Mouse (Mus musculus): ENCODE data around the gene Abhd2.

The Abhd2 gene

DNA sequence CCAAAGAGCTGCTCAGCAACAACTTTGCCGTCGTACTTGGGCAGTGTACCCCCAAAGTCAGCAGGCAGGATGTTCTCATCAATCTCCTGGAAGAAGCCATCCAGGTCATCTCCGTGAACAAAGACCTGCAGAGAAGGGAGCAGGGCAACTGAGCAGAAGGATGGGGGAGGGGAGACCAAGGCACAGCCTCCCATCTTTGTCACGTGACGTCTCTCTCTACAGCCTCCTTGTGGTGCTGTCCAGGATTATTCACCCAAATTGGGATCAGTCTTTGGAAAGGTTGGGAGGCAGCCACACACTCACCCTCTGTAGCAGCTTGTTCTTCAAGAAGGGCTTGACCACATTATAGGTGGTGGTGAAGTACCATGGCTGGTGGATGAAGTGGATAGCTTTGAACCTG lies 102.6 kb downstream of the Abhd2 start:
- no peak for DNase-seq (ENCODE audit: low spot score in 2 of 2)

DNA sequence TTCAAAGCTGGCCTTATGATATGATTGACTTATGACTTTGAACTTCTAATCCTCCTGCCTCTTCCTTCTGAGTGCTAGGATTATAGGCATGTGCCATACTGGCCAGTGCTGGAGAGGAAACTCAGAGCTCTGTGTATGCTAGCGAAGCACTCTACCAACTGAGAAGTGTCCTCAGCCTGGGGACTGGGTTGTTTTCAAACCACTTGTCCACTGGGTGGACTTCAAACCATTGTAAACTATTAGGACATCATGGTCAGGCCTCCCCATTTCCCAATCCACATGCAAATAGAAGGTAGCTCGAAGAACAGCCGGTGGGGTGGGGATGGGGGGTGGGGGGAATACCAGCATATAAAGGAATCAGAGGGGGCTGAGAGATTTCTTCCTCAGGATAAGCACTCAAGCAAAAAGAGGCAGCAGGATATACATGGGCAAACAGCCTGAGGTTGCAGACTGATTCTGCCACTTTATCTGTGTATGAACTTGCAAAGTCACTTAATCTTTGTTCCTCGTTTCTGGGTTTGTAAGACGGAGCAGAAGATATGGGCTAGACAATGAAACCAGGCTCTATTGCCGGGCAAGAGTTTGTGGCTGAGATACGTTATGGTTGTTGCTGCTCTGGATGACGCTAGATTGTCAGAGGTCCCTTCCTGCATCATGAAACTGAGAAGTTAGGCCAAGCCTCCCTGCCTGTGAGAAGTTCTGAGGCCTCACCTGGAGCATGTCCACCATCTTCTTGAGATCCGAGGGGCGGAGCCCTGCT lies 103.7 kb downstream of the Abhd2 start:
- DNase-seq (ENCODE audit: low spot score in 2 of 2) = no peak

DNA sequence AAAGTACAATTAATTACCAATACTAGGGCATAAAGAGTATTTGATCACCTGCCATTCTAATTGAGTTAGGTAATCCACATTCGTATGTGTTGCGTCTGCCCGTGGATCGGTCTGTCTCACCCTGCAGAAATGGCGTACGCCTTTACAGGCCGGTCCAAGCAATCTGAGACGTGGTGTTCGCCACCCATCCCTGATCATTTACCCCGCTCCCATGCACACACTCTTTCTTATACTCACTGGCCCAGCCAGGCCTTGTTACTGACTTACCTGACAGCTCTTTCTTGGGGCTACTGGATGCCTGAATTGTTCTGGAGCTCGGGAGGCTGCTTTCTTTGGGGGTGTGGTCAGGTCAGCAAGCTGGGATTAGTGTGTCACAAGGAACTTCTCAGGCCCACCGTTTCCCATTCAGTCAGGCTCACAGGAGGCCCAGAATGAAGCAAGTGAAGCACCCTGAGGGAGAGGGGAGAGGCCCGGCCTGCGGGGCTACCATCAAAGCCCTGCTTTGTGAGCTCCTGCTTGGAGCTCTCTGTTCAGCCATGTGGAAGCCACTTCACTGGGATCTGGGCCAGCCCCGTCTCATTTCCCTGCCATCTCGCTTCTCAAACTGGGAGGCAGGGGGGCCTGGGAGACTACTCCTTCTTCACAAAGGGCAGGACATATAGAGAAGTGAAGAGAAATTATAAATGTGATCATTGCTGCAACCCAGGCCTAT lies 113.6 kb downstream of the Abhd2 start, which contains the start of gene Rlbp1:
Rlbp1 (minus strand) TSS at position 627 of the 712 bp plus-strand sequence.
- DNase-seq (ENCODE audit: low spot score in 2 of 2) = peak in 1 of 2 experiments; percentile 28

DNA sequence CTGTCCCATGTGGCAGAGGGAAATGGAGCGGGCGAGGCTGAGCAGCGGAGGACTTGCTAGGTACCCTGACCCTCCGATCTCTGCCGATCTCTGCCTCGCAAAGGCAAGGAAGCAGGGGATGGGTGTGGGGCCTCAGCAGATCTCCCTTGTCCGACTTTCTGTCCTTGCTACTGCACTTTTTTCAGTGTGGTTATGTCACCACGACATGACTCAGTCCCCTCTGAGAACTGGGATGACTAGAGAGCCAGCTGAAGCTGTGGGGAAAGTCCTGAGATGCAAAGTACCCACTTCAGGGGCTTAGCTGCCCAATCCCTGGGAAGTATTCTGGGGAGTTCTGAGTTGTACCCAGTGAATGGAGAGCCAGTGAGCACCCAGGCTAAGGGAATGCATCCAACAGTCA lies 114.1 kb downstream of the Abhd2 start:
- DNase-seq (ENCODE audit: low spot score in 2 of 2) = no peak

DNA sequence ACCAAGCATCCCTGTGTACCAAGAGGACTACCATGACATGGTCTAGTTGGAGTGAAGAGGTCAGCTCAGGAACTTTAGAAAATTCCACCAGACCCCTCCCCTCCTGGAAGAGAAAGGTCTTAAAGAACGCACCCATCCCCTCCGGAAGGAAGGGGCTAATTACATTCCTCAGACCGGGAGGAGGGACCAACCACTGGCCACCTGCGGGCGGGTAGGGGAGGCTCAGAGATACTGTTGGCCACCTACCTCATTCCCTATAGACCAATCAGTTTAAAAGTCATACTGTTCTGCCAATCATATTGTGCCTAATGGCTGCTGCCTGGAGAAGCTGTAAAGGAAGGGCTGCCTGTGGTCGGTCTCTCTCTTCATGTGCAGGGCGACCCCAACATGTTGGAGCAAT lies 115.0 kb downstream of the Abhd2 start:
- DNase-seq (ENCODE audit: low spot score in 2 of 2) = no peak

DNA sequence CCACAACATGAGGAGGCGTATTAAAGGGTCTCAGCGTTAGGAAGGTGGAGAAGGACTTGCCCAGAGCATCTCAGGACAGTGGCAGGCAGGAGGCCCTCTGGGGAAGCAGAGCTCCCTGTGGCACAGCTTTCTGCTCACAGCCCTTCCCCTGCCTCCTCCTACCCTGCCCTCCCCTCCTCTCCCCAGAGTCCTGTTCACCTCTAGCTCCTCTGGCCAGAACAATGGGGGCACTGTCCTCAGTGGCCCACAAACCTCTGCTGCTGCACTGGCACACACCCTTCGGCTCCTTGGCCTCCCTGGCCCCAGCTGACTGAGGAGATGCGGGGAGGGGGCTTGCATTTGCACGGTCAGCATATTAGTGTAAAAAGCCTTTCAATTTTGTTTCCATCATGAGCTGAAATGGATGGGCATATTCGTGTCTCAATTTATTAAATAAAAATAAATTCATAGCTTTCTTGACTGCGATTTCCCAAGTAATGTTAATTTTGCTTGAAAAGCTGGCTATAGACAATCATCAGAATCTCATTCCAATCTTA lies 115.7 kb downstream of the Abhd2 start:
- DNase-seq (ENCODE audit: low spot score in 2 of 2) = no peak

DNA sequence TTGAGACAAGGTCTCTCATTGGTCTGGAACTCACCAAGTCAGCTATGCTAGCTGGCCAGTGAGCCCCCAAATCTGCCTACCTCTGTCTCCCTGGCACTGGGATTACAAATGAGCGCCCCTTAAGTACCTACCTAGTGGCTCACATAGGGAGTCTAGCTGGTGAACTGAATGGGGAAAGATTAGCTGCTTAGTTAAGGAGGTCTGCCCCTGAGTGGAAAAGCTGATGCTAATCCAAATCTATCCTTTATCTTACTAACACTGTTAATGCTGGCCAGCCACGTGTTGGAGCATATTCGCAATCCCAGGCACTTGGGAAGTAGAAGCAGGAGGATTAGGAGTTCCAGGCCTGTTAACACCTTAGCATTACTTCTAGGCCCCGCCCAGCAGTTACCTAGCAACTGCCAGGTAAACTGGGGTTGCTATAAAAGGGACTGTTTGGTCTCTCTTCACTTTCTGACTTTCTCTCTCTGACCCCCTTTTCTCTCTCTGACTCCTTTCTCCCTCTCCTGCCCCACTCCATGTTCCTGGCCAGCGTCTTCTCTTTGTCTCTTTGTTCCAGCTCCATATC lies 117.2 kb downstream of the Abhd2 start:
- DNase-seq (ENCODE audit: low spot score in 2 of 2) = no peak

DNA sequence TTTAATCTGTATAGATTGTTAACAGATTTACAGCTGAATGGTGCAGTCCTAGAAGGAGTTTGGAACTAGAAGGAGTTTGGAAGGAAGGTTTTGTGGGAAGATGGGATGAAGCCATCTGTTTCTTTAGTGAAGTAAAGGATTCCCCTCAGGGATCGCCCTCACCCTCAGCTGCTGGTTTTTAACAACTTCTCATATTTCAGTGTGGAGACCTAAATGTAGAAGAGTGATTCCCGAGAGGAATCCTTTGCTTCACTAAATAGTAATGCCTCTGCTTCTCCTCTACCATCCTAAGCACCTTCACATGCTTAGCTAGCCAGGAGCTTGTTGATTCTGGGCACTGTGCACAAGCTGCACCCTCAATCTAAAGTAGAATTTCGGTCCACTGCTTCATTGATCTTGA lies 118.5 kb downstream of the Abhd2 start:
- no peak for DNase-seq (ENCODE audit: low spot score in 2 of 2)

DNA sequence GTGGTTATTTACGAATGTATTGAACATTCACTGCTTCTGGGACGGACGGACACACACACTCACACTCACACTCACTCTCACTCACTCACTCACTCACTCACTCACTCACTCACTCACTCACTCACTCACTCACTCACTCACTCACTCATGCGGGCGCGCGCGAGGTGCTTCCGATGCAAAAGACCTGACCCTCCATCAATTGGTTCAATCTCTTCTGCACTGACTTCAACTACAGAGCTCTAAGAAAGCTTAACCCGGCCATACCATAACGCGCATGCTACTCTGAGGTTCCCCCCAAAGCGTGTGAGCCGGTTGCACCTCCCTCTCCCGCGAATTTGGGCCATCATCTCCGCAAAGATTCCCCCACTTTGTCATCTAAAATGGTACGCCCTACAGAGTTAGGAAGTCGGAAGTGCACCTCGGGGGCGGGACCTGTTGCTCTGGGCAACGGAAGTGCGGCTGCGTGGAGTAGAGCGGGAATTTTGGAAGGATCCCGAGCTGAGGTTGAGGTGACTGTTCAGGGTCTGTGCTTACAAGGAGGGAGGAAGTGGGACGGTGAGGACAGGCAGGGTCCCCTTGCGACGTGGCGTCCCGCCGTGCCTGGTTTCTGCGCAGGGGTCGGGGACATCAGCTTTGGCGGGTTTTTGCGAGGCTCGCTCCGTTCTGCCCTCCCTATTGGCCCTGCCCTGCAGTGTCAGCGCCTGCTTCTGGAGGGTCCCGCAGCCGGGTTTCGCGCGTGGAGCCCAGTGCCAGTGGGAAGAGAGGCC lies 119.1 kb downstream of the Abhd2 start, which contains the start of gene Fanci:
Fanci (plus strand) TSS at position 47 of the 767 bp plus-strand sequence.
- peak; percentile 81 to 94 for DNase-seq (ENCODE audit: low spot score in 2 of 2)

DNA sequence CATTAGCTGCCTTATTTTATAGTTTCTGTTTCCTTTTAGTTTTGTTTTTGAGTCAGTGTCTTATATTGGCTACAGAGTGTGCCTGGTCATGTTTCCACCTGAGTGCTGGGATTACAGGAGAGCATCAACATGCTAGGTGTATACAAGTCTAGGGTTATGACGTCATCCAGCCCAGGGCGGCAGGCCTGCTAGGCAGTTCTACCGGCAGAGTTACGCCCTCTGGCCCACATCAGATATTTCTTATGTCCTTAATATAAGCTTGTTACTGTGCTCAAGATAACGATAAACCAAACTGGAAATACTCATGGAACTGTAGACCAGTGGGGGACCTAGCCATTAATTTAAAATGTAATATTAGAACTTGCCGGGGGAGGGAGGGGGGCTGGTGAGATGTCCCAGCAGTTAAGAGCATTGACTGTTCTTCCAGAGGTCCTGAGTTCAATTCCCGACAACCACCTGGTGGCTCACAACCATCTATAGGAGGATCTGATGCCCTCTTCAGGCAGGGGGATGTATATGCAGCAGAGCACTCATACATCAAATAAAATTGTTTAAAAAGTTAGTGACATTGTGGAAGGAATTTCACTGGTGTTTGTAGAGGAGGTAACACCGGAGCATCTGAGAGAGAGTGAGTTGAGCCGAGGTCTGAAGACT lies 120.0 kb downstream of the Abhd2 start:
- no peak for DNase-seq (ENCODE audit: low spot score in 2 of 2)

DNA sequence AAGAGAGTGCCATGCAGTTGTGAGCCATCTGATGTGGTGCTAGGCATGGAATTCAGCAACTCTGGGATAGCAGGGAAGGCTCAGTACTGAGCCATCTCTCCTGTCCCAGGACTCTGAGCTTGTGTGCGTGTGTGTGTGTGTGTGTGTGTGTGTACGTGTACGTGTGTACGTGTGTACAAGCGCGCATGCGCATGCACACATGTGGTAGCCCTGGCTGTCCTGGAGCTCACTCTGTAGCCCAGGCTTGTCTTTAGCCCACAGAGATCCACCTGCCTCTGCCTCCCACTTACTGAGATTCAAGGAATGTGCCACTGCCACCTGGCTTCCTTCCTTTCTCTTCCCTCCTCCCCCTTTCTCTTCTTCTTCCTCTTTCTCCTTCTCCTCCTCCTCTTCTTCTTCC lies 120.9 kb downstream of the Abhd2 start:
- DNase-seq (ENCODE audit: low spot score in 2 of 2) = no peak

DNA sequence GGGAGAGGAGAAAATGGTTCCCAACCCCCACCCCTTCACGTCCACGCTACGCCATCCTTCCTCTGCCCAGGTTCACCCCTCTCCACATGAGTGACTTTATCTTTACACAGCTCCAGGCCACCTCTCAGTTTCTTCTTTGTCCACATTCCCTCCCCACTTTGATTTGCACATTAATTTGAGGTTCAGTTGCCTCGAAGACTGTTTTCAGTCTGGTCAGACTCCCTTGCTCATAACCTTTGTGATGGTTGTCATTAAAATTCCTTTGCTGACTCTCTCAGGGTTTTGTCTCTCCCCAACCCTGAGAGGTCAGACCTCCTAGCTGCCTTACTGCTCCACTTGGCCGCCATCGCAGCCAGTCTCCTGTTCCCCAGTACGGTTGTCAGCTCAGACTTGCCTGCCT lies 121.7 kb downstream of the Abhd2 start:
- no peak for DNase-seq (ENCODE audit: low spot score in 2 of 2)

DNA sequence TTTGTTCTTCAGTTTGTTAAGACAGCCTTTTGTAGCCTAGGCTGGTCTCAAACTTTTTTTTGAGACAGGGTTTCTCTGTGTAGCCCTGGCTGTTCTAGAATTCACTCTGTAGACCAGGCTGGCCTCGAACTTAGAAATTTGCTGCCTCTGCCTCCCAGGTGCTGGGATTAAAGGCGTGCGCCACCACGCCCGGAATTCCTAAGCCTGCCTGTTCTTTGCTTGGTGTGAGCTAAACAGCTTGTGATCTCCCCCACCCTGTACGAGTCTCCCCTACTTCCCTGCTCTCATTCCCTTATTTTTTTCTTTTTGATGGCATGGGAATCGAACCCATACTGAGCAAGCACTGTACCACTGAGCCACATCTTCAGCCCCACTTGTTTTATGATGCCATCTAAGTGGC lies 122.2 kb downstream of the Abhd2 start:
- no peak for DNase-seq (ENCODE audit: low spot score in 2 of 2)

DNA sequence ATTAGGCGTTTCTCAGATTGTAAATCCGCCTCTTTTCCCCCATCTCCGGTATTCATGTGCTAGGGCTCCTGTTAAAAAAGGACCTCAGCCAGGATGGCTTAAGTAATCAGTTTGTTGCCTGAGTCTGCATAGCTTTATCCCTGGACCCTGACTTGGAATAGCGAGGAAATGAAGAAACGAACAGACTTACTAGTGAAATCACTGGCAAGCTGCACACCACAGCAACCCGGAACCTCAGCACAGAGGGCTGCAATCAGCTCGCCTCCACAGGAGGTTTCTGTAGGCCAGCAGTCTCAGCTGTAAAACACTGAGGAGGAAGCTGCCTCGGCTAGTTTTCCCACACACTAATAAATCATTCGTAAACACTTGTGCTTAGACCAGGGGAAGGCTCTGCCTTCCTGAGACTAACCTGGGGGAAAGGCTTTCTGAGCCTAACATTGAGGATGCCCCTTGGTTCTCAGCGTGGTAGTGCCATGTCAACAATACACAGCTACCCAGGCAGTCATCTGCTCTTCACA lies 124.5 kb downstream of the Abhd2 start:
- DNase-seq (ENCODE audit: low spot score in 2 of 2) = no peak

DNA sequence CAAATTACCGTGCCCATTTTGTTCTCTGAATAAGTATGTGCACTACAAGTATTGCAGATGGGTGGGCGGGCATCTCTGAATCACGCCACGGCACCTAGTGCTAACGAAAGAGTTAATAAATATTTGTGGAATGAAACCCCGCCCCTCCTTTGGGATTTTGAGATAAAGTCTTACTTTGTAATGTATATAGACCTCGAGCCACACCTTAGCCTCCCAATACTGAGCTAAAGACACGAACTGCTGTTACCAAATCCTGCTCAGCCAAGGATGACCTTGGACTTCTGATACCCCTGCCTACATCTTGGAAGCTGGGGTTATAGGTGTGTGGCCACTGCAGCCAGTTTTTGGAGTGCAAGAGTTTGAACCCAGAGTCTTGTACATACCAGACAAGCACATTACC lies 125.4 kb downstream of the Abhd2 start:
- no peak for DNase-seq (ENCODE audit: low spot score in 2 of 2)

DNA sequence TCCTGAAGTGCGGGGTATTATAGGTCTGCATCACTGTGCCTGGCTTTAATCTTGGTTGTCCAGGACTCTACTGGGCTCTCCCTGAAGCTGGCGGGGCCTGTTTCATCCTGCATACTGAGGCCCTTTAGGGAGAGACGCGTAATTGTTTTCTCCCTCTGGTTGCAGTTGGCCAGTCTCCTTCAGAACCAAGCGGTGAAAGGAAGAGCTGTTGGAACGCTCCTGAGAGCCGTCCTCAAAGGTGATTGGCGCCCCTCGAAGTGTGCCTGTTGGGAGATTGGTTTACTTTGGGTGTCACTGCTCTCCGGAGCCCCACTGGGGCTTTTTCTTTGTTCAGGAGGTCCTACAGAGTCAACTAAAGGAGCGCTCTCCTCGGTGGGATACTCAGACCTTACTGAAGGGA lies 126.0 kb downstream of the Abhd2 start:
- DNase-seq (ENCODE audit: low spot score in 2 of 2) = no peak

DNA sequence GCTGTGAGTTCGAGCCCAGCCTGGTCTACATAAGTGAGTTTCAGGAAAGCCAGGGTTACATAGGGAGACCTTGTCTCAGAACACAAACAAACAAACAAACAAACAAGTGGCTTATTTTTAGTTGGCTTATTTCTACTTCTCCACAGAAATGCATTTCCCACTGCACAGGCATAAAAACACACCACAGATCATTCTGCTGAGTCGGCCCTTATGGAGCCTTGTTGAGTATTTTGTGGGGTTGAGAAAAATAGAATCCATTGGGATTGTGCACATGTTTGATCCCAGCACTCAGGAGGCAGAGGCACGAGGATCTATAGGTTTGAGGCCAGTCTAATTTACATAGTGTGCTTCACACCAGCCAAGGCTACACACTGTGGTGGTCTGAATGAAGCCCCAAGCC lies 127.3 kb downstream of the Abhd2 start:
- DNase-seq (ENCODE audit: low spot score in 2 of 2) = no peak

DNA sequence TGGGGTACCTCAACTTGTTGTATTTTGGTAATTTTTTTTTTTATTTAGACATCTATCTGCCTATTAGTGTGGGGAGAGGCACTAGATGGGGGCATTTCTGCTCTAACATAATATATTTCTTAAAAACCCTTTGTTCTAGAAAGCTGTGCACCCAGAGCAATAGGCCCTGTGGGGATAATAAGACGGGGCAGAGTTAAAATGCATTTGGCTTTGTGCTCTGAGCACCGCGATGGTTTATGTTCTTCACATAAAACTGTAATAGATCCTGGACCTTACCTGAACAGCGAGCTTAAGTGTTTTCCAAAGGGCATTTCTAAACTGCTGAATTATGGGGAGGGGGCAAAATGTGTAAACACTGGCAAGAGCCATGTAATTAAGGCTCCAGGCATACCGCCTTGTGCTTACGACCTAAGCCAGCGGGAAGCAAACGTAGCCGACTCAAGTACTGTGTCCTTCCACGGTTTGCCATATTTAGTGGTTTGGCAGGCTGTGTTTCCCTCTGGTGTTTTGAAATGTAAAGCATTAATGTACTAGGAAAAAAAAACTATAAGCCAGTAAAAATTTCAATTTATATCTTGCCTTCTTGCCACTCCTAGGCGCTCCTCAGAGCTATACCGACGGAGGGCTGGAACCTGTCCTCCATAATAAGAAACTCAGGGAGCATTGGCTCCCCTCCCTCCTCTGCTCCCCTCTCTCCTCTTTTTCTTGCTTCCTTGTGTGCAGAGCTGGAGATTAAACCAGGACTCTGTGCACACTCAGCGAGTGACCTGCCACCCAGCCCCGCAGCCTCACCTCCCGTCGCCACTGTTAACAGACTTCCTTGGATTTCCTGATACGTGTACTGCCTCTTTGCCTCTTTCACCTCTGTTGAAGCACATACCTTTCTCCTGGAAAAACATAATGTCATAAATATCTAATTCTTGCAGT lies 141.7 kb downstream of the Abhd2 start:
- no peak for DNase-seq (ENCODE audit: low spot score in 2 of 2)
